Mouse (Mus musculus) ES-Bruce4 (cell line): ENCODE data around the gene March8.
"Not testable (repeated sequence)": the region's sequence is repeated elsewhere in the genome, so short reads cannot be mapped to it uniquely, and the experiment has no call there.

Source experiments
- CTCF ChIP-seq: IDR thresholded peaks from one replicate; pipeline ENCODE4 v1.8.1; 2011; ENCODE audit warnings: low read depth, low read length
- EP300 ChIP-seq: IDR thresholded peaks from 2 replicates; pipeline ENCODE4 v1.6.1; 2011; ENCODE audit warnings: low read depth, low read length; ENCODE audit not compliant: insufficient read depth
- POLR2A ChIP-seq: IDR thresholded peaks from one replicate; pipeline ENCODE4 v1.8.1; 2011; ENCODE audit warnings: low read length; ENCODE audit not compliant: insufficient read depth

DNA sequence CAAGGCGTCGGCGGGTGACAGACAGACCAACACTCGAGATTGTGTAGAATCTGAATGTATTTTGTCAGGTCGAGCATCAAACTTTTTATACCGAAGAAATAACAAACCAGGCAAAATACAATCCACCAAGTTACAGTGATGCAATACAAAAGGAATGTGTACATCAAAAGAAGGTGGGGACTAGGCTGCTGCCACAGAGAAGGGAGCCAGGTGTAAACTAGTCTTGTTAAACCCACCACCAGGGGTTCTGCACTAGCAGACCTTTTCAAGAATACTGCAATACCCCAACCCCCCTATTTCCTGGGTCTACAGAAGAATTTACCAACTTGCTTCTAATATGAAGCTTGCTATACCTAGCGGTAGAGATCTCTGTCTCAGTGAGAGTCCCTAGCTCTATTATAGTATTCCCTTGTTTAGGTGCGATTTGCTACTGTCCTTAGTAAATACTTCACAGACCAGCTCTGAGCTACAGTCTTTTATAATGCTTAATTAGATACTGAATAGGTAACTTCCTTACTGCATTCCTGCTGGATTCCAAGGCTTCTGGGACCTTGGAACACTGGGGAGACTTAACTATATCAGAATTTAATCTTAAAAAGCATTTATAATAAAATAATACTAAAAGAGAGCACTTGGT is 18.6 kb downstream of the March8 start:
- not testable (repeated sequence) for TF ChIP-seq EP300, POLR2A, CTCF
